Mouse (Mus musculus) kidney, embryonic 16.5 days (tissue): ENCODE measurements at regions not wholly inside any gene's neighbourhood (a gene's known extent, or its start where the extent isn't known, plus 50 kb on each side); places are given as distances from the start of the nearest gene placed in this dataset.

Source experiments
- ATAC-seq: fragments of 200-750 bp; cut with Nextera tagmentation; 2 replicates; pipeline ENCODE4 v1.8.0; 2017; ENCODE audit warnings: moderate TSS enrichment; ENCODE audit not compliant: low FRiP score, low TSS enrichment
- H3K27ac ChIP-seq: fragments of 300-500 bp; sonication (generic); 2 replicates; pipeline ENCODE4 v1.5.1; 2014; ENCODE audit warnings: low read length
- H3K27me3 ChIP-seq: fragments of 300-500 bp; sonication (generic); 2 replicates; pipeline ENCODE4 v1.6.1; 2014; ENCODE audit warnings: low read length, control low read depth, mixed read lengths; ENCODE audit not compliant: insufficient read depth
- H3K36me3 ChIP-seq: fragments of 300-500 bp; sonication (generic); 2 replicates; pipeline ENCODE4 v1.6.1; 2014; ENCODE audit warnings: low read length, control low read depth, mixed read lengths; ENCODE audit not compliant: insufficient read depth
- H3K4me1 ChIP-seq: fragments of 300-500 bp; sonication (generic); 2 replicates; pipeline ENCODE4 v1.6.1; 2014; ENCODE audit warnings: low read length, control low read depth, mixed read lengths; ENCODE audit not compliant: insufficient read depth
- H3K4me2 ChIP-seq: fragments of 300-500 bp; sonication (generic); replicated peaks from 2 replicates; pipeline ENCODE4 v1.6.1; 2014; ENCODE audit warnings: low read depth, low read length
- H3K4me3 ChIP-seq: fragments of 300-500 bp; sonication (generic); 2 replicates; pipeline ENCODE4 v1.5.1; 2014; ENCODE audit warnings: mild to moderate bottlenecking, low read length
- H3K9ac ChIP-seq: fragments of 300-500 bp; sonication (generic); replicated peaks from 2 replicates; pipeline ENCODE4 v1.6.1; 2014; ENCODE audit warnings: low read length
- H3K9me3 ChIP-seq: fragments of 300-500 bp; sonication (generic); 2 replicates; pipeline ENCODE4 v1.6.1; 2016; ENCODE audit warnings: low read length, control low read depth
- WGBS: fragments of 180-500 bp; shearing (Covaris S2); extraction: QIAGEN DNeasy Blood & Tissue Kit; methylation state at CpG from one replicate; pipeline ENCODE4 v1.1.7; 2014; 5-methylcytosine and 5-hydroxymethylcytosine counted together

- Histone ChIP-seq H3K4me3 (no peak overlapping the region), H3K27ac (no peak overlapping the region), H3K9me3 (no peaks in the 10 kb centered on the region), H3K36me3 (no peaks in the 10 kb centered on the region), H3K9ac (no peak overlapping the region), H3K4me1 (no peaks in the 10 kb centered on the region), H3K4me2 (no peak overlapping the region), H3K27me3 (no peaks in the 10 kb centered on the region)
- WGBS, result 83% methylated on average over 5 of the region's 5 CpGs
- no peak for ATAC-seq
These were observed 164.6 kb upstream of the Gcfc2 start for GRCm38 (mm10) chr6:81758876-81759275.

GRCm38 (mm10) chr6:81760181-81760580 is 163.3 kb upstream of the Gcfc2 start:
- ATAC-seq, result no peak
- H3K9ac ChIP-seq, result no peak overlapping the region
- no peak overlapping the region for H3K27ac ChIP-seq
- H3K4me2 ChIP-seq, result no peak overlapping the region
- no peaks in the 10 kb centered on the region for H3K4me1 ChIP-seq
- H3K9me3 ChIP-seq, result no peaks in the 10 kb centered on the region
- no peaks in the 10 kb centered on the region for H3K27me3 ChIP-seq
- WGBS, result 68% methylated on average over 2 of the region's 2 CpGs
- no peaks in the 10 kb centered on the region for H3K36me3 ChIP-seq
- no peak overlapping the region for H3K4me3 ChIP-seq

- Histone ChIP-seq H3K4me1 (no peaks in the 10 kb centered on the region), H3K9me3 (no peaks in the 10 kb centered on the region), H3K4me2 (no peak overlapping the region), H3K36me3 (no peaks in the 10 kb centered on the region), H3K27me3 (no peaks in the 10 kb centered on the region), H3K9ac (no peak overlapping the region), H3K27ac (no peak overlapping the region), H3K4me3 (no peak overlapping the region)
- 72% methylated on average over 7 of the region's 7 CpGs for WGBS
- no peak for ATAC-seq
These were observed 157.6 kb upstream of the Gcfc2 start for GRCm38 (mm10) chr6:81765831-81766230.

- Histone ChIP-seq H3K36me3 (no peaks in the 10 kb centered on the region), H3K4me3 (no peak overlapping the region), H3K4me2 (no peak overlapping the region), H3K9me3 (no peaks in the 10 kb centered on the region), H3K27ac (no peak overlapping the region), H3K4me1 (no peaks in the 10 kb centered on the region), H3K9ac (no peak overlapping the region), H3K27me3 (no peaks in the 10 kb centered on the region)
- WGBS, result 91% methylated on average over 4 of the region's 4 CpGs
- ATAC-seq, result no peak
These were observed 156.7 kb upstream of the Gcfc2 start for GRCm38 (mm10) chr6:81766800-81767199.

- H3K27ac ChIP-seq, result no peak overlapping the region
These were observed 154.6 kb upstream of the Gcfc2 start for GRCm38 (mm10) chr6:81768669-81769537.

GRCm38 (mm10) chr6:81770301-81770700 is 153.2 kb upstream of the Gcfc2 start:
- Histone ChIP-seq H3K4me3 (no peak overlapping the region), H3K36me3 (no peaks in the 10 kb centered on the region), H3K4me1 (no peaks in the 10 kb centered on the region), H3K4me2 (no peak overlapping the region), H3K27ac (no peak overlapping the region), H3K27me3 (no peaks in the 10 kb centered on the region), H3K9me3 (no peaks in the 10 kb centered on the region), H3K9ac (no peak overlapping the region)
- no peak for ATAC-seq
- WGBS, result 85% methylated on average over 3 of the region's 3 CpGs

More at GRCm38 (mm10) chr6:81768669-81769537, 154.6 kb upstream of the Gcfc2 start:
- Histone ChIP-seq H3K4me1 (no peaks in the 10 kb centered on the region), H3K27me3 (no peaks in the 10 kb centered on the region), H3K4me3 (no peak overlapping the region), H3K36me3 (no peaks in the 10 kb centered on the region), H3K9me3 (no peaks in the 10 kb centered on the region), H3K4me2 (no peak overlapping the region), H3K9ac (no peak overlapping the region)
- 47% methylated on average over 5 of the region's 5 CpGs for WGBS
- 0 out of 2 replicates have a peak, but pooled peaks have one; percentile 6 for ATAC-seq

- Histone ChIP-seq H3K9ac (no peak overlapping the region), H3K9me3 (no peaks in the 10 kb centered on the region), H3K27ac (no peak overlapping the region), H3K4me3 (no peak overlapping the region), H3K27me3 (no peaks in the 10 kb centered on the region), H3K4me1 (no peaks in the 10 kb centered on the region), H3K4me2 (no peak overlapping the region), H3K36me3 (no peaks in the 10 kb centered on the region)
- no peak for ATAC-seq
These were observed 151.6 kb upstream of the Gcfc2 start for GRCm38 (mm10) chr6:81771862-81772261.

- no peaks in the 10 kb centered on the region for H3K36me3 ChIP-seq
- WGBS, result 90% methylated on average over 5 of the region's 5 CpGs
- no peak overlapping the region for H3K4me3 ChIP-seq
- H3K9ac ChIP-seq, result no peak overlapping the region
- no peak for ATAC-seq
- H3K27ac ChIP-seq, result no peak overlapping the region
- no peak overlapping the region for H3K4me2 ChIP-seq
- no peaks in the 10 kb centered on the region for H3K4me1 ChIP-seq
- H3K9me3 ChIP-seq, result no peaks in the 10 kb centered on the region
- H3K27me3 ChIP-seq, result no peaks in the 10 kb centered on the region
These were observed 141.3 kb upstream of the Gcfc2 start for GRCm38 (mm10) chr6:81782131-81782530.

GRCm38 (mm10) chr6:81782815-81783435 is 140.5 kb upstream of the Gcfc2 start:
- ATAC-seq, result no peak
- H3K4me2 ChIP-seq, result no peak overlapping the region
- H3K9me3 ChIP-seq, result no peaks in the 10 kb centered on the region
- 65% methylated on average over 8 of the region's 8 CpGs for WGBS
- H3K4me3 ChIP-seq, result no peak overlapping the region
- no peaks in the 10 kb centered on the region for H3K36me3 ChIP-seq
- no peak overlapping the region for H3K27ac ChIP-seq
- H3K9ac ChIP-seq, result no peak overlapping the region
- H3K4me1 ChIP-seq, result no peaks in the 10 kb centered on the region
- H3K27me3 ChIP-seq, result no peaks in the 10 kb centered on the region

GRCm38 (mm10) chr6:81795281-81795680 is 128.2 kb upstream of the Gcfc2 start:
- Histone ChIP-seq H3K4me2 (no peak overlapping the region), H3K9me3 (no peaks in the 10 kb centered on the region), H3K27ac (no peak overlapping the region), H3K36me3 (no peaks in the 10 kb centered on the region), H3K4me1 (no peaks in the 10 kb centered on the region), H3K9ac (no peak overlapping the region), H3K4me3 (no peak overlapping the region), H3K27me3 (no peaks in the 10 kb centered on the region)
- no peak for ATAC-seq
- WGBS, result 84% methylated on average over 6 of the region's 6 CpGs
